Mouse (Mus musculus): ENCODE results near the gene Asgr2.

GRCm38 (mm10) chr11:70103701-70104315, 11.4 kb downstream of the Asgr2 start:
- TF ChIP-seq POLR2A (IDR thresholded peaks at IDR 0.05; ENCODE audit: insufficient read depth, low read depth, low read length) (no peak), CTCF (IDR thresholded peaks at IDR 0.05) (no peak)

Measured in heart, adult 2 months (tissue).